Mouse (Mus musculus): ENCODE results near the gene Zfp933.
"Not testable (repeated sequence)": the region's sequence is repeated elsewhere in the genome, so short reads cannot be mapped to it uniquely, and the experiment has no call there.

Gene Zfp933

DNA sequence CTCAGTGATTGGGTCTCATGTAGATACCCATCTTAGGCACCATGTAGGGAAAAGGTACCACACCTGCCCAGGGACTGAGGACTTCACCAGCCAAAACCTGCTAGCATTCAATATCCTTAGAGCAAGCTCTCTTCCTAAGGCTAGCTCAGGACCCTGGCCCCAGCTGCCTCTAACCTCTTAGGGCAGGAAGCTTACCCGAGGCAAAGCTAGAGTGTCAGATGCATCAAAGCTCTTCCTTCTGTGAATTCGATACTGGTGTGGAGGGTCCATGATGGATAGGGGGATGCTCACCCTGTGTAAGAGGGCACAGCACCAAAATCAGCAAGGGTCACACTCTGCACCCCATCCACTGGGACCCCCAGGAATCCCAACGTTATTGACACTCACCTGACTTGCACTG is 13.9 kb upstream of the Zfp933 start:
- no peak for DNase-seq (ENCODE audit: low read depth, low spot score)

DNA sequence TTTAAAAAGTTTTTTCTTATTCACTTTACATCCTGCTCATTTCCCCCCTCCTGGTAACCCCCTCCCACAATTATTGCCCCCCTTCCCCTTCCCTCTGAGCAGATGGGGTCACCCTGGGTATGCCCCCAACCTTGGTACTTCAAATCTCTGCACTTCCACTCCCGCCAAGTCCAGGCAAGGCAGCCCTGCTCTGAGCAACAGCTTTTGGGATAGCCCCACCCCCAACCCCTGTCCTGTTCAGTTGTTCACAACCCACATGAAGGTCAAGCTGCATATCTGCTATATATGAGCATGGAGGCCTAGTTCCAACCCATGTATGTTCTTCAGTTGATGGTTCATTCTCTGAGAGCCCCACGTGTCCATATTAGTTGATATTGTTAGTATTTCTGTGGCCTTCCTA is 2.6 kb upstream of the Zfp933 start:
- DNase-seq (ENCODE audit: low read depth, low spot score) = no peak

DNA sequence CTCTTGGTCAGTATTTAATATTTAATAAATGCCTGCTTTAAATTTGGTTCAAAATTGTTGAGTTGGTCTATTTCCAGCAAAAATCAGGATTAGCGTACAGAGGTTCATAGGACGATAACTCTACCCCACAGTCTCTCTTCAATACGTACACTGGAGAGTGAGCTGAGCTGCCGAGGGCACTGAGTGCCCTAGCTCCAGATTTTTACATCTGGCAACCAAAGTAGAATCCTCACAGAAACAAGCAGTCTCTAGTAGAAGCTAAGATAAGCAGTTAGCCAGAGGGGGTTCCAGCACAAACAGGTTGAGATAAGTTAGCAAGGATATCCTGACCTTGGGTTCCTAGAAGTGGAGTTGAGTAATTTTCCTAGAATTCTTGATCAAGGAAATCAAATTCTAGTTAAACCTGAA is 422 bp upstream of the Zfp933 start:
- DNase-seq (ENCODE audit: low read depth, low spot score) = no peak

DNA sequence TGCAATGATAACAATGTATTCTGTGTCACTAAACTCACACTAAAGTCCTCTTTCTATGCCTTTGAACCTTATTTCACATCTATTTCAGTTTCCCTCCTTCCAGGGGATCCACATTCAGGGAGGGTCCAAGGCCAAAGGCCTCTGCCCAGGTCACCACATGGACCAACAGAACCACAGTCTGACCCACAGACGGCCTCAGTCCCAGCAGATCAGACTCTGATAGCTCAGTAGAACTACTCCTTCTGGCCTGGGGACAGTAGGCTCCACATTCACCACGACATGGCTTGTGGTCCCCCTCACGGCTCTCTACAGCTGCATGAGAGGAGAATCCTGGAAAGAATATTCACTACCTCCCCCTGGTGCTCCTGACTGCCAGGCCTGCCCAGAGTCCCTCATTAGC is 5.3 kb downstream of the Zfp933 start:
- no peak for DNase-seq (ENCODE audit: low read depth, low spot score)

DNA sequence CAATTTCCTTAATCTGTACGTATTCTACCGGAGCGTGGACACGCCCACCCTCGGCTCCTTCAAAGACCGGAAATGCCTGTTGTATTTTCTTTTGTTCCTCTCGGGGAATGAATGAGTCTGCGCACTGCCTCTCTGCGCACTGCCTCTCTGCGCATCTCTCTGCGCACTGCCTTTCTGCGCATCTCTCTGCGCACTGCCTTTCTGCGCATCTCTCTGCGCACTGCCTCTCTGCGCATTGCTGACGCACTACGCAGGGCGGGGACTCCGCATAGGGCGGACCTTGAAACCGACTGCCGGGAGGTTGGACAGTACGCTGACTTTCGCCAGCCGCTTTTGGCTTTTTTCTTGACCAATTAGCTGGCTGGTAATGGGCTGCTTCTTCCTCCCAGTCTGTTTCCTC is 8.9 kb downstream of the Zfp933 start:
- not testable (repeated sequence) for DNase-seq (ENCODE audit: low read depth, low spot score)

DNA sequence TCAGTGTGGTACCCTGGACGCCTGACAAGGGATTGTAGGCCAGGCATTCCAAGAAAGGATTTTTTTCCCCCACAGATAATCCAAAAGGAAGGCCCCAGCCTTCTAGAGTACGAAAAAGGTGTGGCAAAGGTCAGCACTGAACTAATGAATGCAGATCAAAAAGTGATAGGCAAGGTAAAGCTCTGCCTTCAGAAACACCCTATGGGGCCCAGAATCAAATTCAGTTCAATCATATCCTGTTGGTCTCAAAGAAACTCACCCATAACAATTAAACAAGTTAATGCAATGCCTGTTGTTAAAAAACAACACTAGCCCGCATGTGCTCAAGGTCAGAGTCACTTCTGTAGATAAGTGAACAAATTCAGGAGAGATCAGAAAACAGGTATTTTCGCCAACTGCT is 23.8 kb downstream of the Zfp933 start:
- DNase-seq (ENCODE audit: low read depth, low spot score) = no peak

DNA sequence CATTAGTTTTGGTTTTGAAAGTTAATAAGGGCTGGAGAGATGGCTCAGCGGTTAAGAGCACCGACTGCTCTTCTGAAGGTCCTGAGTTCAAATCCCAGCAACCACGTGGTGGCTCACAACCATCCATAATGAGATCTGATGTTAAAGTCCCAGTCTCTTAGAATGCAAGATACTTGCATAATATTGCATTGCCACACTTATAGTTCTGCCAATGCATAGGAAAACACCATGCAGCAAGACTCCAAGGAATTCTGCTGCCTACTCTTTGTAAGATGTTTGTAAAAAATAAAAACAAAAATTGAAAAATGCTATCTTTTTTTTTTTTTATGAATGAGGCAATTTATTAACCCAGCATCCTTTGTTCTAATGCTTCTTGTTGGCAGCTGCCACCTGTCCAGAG is 26.8 kb downstream of the Zfp933 start:
- DNase-seq (ENCODE audit: low read depth, low spot score) = not testable (repeated sequence)

DNA sequence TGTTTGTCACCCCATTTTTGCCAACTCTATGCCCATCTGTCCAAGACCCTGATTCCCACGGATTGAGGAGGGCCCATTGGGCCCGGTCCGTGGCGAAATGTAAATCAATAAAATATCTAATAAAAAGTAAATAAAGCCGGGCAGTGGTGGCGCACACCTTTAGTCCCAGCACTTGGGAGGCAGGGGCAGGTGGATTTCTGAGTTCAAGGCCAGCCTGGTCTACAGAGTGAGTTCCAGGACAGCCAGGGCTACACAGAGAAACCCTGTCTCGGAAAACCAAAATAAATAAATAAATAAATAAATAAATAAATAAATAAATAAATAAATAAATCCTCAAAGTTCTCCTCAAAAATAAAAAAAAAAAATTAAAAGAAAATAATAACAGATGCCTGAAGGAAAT is 28.5 kb downstream of the Zfp933 start:
- DNase-seq (ENCODE audit: low read depth, low spot score) = not testable (repeated sequence)

DNA sequence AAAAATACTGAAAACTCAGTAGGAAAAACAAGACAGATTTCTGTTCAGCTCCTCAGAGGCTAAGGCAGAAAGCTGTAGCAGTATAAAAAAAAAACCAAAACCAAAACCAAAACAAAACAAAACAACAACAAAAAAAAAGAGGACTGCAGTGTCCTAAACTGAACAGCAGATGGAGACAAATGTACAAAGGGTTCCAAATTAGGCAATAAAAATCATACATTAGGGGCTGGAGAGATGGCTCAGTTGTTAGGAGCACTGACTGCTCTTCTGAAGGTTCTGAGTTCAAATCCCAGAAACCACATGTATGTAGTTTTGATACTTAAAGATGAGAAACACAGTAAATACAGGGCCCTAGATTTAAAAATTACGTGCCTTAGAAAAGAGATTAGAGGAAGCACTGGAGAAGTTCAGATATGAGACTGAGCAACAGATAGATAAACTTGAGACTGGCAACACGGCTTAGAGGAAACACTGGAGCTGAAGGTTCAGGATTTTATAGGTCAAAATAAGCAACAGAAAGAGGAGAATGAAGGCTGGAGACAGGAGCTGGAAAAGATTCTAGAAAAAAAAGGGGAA is 33.5 kb downstream of the Zfp933 start:
- peak; percentile 73 for DNase-seq (ENCODE audit: low read depth, low spot score)

DNA sequence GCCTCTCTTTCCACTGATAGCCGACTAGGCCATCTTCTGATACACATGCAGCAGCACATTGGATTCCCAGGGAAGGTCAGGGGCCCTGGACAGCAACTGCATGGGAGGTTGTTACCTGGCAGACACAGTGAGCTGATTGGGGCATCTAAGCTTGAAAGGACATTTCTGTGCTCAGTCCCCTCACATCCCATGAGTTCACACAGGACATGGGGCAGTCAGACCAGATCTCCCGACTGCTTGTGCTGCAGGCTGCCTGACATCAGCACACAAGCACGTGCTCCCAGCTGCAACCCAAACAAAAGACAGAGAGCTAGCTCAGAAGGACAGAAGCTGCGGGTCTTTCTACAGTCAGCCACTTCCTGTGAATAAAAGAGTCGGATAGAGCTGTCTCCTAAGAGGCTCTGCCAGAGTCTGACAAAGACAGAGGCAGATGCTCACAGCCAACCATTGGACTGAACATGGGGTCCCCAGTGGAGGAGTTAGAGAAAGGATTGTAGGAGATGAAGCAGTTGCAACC is 34.9 kb downstream of the Zfp933 start:
- DNase-seq (ENCODE audit: low read depth, low spot score) = peak; percentile 38

DNA sequence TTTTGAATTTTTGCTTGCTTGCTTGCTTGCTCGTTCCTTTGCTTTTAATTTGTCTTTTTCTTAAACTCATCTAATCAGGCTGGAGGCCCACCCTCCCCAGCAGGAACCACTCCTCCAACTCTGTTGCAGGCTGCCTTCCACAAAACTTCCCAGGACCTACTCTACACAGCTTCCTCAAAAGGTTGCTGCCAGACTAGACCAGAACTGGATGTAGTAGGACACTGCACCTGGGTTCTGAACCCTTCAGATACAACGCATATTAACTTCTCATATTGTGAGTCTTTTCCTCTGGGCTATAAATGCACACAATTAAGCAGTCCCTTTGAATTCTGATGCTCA is 38.2 kb downstream of the Zfp933 start:
- not testable (repeated sequence) for DNase-seq (ENCODE audit: low read depth, low spot score)

DNA sequence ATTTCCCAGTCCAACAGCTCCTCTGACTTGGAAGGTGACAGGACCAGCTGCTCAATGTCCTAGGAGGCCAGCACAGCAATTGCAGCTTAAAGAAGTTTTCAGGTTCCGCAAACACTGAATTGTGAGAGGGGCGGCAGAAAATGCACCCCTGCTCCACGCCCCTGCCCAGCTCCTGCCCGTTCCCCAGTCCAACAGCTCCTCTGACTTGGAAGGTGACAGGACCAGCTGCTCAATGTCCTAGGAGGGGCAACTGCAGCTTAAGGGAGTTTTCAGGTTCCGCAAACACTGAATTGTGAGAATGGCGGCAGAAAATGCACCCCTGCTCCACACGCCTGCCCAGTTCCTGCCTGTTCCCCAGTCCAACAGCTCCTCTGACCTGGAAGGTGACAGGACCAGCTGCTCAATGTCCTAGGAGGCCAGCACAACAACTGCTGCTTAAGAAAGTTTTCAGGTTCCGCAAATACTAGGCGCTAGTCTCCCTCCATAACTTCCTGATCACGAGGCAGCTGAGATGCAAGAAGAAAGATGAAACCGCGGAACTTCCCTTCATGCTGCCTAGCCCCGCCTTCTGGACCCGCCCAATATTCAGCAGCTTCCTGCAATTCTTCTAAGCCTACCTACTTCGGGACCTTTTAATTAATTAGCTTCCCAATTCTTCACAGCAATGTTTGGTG is 38.7 kb downstream of the Zfp933 start, which contains the start of gene Zfp984:
TSS of gene Zfp984 (minus strand) at position 497 of the 674 bp plus-strand sequence.
- peak; percentile 86 for DNase-seq (ENCODE audit: low read depth, low spot score)

DNA sequence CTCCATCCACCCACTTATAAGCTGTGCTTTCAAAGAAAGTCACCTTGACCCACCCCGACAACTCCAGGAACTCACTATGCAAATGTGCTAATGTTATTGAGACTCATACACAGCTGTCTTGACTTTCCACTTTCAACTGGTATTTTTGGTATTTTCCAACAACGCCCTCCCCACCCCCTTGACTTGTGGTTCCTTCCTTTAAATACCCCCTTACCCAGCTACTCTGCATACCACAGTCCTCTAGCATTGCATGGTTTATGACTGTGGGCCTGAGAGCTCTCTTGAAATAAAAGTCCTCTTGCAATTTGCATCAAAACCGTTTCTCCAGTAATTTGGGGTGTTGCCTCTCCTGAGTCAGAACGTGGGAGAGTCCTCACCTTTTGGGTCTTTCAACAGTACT is 39.7 kb downstream of the Zfp933 start:
- peak; percentile 44 for DNase-seq (ENCODE audit: low read depth, low spot score)

DNA sequence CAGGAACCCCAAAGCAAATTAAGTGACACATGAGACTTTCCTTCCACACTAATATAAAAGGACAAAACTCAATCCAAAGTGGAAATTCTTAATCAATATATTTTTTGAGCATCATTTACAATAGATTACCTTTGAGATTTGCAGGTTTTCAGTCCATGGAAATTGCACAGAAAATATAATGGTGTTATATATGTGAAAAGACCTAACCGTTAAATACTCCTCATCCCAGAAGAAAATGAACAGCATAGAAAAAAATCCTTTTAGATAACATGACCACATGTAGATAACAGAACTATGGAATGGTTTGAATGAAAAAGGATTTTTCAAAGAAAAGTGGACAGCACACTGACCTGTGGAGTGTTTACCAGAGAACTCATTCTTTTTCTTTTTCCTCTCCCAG is 52.9 kb downstream of the Zfp933 start:
- DNase-seq (ENCODE audit: low read depth, low spot score) = not testable (repeated sequence)

DNA sequence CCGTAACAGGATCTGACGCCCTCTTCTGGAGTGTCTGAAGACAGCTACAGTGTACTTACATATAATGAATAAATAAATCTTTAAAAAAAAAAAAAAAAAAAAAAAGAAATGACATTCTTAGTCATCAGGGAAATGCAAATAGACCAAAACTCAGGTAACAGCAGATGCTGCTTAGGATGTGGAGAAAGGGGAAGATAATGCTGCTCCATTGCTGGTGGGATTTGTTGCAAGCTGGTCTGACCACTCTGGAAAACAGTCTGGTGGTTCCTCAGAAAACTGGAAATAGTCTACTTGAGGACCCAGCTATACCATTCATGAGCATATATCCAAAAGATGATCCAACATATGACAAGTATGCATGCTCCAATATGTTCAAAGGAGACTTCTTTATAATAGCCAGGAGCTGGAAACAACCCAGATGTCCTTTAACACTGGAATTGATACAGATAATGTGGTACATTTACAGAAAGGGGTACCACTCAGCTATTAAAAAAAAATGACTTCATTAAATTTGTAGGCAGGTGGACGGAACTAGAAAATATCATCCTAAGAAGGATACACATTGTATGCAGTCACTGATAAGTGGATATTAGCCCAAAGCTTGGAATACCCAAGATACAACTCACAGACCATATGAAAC is 54.0 kb downstream of the Zfp933 start:
- not testable (repeated sequence) for DNase-seq (ENCODE audit: low read depth, low spot score)

DNA sequence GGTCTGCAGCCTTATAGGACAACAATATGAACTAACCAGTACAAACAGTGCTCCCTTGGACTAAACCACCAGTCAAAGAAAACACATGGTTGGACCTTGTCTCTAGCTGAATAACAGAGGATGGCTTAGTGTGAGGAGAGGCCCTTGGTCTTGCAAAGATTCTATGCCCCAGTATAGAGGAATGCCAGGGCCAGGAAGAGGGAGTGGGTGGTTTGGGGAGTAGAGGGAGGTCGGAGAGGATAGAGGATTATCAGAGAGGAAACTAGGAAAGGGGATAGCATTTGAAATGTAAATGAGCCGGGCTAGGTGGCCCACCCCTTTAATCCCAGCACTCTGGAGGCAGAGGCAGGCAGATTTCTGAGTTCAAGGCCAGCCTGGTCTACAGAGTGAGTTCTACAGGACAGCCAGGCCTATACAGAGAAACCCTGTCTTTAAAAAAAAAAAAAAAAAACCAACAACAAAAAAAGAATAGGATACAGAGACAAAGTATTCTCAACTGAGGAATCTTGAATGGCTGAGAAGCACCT is 54.7 kb downstream of the Zfp933 start:
- not testable (repeated sequence) for DNase-seq (ENCODE audit: low read depth, low spot score)

DNA sequence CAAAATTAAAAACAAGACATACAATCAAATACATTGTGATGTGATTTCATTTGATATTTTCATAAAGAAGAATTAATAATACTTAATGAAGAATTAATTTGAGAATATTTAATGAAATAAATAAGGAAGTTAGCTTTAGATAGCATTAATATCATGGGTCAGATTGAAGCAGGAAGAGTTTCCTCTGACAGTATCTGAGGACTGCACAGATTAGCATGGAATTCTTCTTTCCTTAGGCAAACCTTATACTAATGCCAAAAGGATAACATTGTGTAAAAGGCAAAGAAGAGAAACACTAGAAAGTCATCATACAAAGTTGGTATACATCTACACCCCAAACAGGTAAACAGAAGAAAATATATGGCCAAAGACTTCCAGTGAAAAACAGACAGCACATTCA is 56.4 kb downstream of the Zfp933 start:
- not testable (repeated sequence) for DNase-seq (ENCODE audit: low read depth, low spot score)

All from CD4-positive helper T cell, adult 2 months (primary cell).